Mouse (Mus musculus): ENCODE data around the gene Myo15. TPM values are rescaled to one million over a fixed set of nuclear protein-coding genes. Genes with fewer than 3 reads are reported as not detected.

The Myo15 gene
- polyA plus RNA-seq, 1 experiment from 2014 or later: 0.28 TPM

DNA sequence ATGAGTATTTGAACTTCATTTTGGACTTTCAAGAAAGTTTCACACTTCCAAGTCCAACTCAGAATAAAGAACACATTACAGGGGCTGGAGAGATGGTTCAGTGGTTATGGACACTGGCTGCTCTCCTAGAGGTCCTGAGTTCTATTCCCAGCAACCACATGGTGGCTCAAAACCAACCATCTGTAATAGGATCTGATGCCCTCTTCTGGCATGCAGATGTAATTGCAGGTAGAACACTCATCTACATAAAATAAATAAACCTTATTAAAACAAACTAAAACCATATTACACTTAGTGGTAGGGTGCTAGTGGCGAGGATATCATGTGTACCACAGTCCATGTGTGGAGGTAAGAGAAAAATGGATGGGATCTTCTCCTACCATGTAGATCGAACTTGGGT lies 43.4 kb downstream of the Myo15 start:
- 81% methylated on average over 2 of the region's 2 CpGs for WGBS
- Histone ChIP-seq H3K4me1 (peaks cover 18% of the 10 kb centered on the region), H3K9me3 (no peaks in the 10 kb centered on the region), H3K36me3 (no peaks in the 10 kb centered on the region), H3K27me3 (ENCODE audit: insufficient read depth, poor library complexity, severe bottlenecking) (peaks cover 32% of the 10 kb centered on the region), H3K27ac (no peak overlapping the region), H3K4me3 (no peak overlapping the region)
- no peak for DNase-seq (ENCODE audit: low spot score)

DNA sequence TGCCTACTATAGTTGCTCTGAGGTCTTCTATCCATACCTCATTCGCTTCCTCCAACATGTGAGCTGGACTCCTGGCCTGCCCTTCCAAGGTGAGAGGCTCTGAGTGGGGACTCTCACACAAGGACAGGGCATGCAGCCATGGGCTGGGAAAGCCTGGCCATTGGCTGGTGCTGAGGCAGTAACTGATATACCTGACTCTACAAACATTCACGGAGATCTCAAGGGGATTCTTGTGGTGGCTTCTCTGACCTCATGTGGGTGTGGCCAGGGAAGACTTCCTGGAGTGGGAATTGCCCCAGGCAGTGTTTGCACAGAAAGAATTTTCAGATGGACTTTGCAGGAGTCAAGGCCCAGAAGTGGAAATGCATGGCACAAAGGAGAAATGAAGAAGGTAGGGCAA lies 45.8 kb downstream of the Myo15 start:
- H3K36me3 ChIP-seq: no peaks in the 10 kb centered on the region
- 62% methylated on average over 2 of the region's 2 CpGs for WGBS
- DNase-seq (ENCODE audit: low spot score): no peak
- peaks cover under 1% of the 10 kb centered on the region; the same call in 1 of the 2 replicates for H3K4me1 ChIP-seq
- no peak overlapping the region for H3K4me3 ChIP-seq
- H3K27ac ChIP-seq: no peak overlapping the region
- H3K9me3 ChIP-seq: no peaks in the 10 kb centered on the region
- H3K27me3 ChIP-seq (ENCODE audit: insufficient read depth, poor library complexity, severe bottlenecking): peaks cover 11% of the 10 kb centered on the region

DNA sequence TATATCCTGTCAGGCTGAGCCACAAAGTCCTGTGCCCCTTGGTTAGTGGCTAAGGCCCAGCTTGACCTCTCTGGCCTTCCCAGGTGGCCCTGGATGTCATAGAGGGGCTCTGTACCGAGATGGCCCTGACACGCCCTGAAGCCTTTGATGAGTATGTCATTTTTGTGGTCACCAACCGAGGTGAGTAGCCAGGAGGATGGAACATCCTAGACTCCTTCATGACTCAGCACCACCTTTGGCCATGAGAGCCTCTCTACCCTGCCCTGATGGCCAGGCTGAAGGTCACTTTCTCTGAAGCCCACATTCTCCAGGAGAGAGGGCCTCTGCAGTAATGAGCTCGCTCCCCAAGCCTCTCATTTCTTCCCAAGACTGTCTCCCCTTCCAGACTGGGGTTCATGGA lies 49.2 kb downstream of the Myo15 start:
- Histone ChIP-seq H3K4me3 (no peak overlapping the region), H3K27ac (no peak overlapping the region), H3K9me3 (no peaks in the 10 kb centered on the region), H3K4me1 (no peaks in the 10 kb centered on the region), H3K36me3 (no peaks in the 10 kb centered on the region), H3K27me3 (ENCODE audit: insufficient read depth, poor library complexity, severe bottlenecking) (no peaks in the 10 kb centered on the region; the same call in 1 of the 2 replicates)
- WGBS: 77% methylated on average over 4 of the region's 4 CpGs
- DNase-seq (ENCODE audit: low spot score): no peak

DNA sequence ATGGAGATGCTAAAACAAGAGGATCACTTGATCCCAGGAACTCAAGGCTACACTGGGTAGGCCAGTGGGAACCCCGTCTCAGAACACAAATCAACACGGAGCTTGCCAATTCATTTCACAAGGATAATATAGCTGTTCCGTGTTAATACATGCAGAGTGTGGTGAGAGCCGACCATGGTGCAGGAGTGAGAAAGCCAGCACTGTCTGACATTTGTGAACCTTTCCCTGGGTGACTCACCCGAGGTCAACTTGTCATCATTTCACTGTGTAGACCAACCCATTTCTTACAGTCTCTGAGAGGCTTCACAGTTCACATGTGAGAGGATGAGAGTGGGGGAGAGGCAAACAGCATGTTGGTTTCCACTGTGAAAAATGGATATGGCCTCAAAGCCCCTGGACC lies 52.9 kb downstream of the Myo15 start:
- 72% methylated on average over 5 of the region's 5 CpGs for WGBS
- Histone ChIP-seq H3K9me3 (no peaks in the 10 kb centered on the region), H3K36me3 (no peaks in the 10 kb centered on the region), H3K4me1 (0 out of 2 replicates have a peak, but pooled peaks cover 3% of the 10 kb centered on the region), H3K27ac (no peak overlapping the region), H3K27me3 (ENCODE audit: insufficient read depth, poor library complexity, severe bottlenecking) (no peaks in the 10 kb centered on the region; the same call in 1 of the 2 replicates), H3K4me3 (no peak overlapping the region)
- DNase-seq (ENCODE audit: low spot score): peak; percentile 66

DNA sequence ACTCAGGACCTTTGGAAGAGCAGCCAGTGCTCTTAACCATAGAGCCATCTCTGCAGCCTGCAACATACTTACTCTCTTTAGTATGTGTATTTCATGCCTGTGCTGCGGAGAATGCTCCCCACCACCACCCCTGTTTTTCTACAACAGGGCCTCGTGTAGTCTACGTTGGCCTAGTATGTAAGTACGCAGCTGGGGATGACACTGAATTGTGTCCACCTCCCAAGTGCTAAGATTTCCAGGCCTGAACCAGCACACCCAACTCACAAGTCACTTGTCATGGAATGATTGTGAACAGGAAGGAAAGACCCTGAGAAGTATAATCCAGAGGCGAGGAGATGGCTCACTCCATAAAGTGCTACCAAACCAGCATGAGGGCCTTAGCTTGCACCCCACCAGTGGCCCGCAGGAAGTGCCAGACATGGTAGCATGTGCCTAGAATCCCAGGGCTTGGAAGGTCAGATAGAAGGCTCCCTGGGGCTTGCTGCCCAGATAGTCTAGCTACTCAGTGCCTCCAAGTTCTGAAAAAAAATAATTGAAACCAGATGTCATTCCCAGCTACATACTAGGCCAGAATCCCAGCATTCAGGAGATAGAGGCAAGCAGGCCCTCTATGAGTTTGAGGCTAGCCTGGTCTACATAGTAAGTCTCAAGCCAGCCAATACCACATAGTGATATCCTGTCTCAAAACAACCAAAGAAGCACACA lies 53.7 kb downstream of the Myo15 start:
- peak; percentile 63 for DNase-seq (ENCODE audit: low spot score)
- no peaks in the 10 kb centered on the region for H3K36me3 ChIP-seq
- WGBS: 81% methylated on average over 6 of the region's 6 CpGs
- H3K4me3 ChIP-seq: no peak overlapping the region
- H3K27me3 ChIP-seq (ENCODE audit: insufficient read depth, poor library complexity, severe bottlenecking): no peaks in the 10 kb centered on the region; the same call in 1 of the 2 replicates
- no peak overlapping the region for H3K27ac ChIP-seq
- no peaks in the 10 kb centered on the region for H3K9me3 ChIP-seq
- H3K4me1 ChIP-seq: 0 out of 2 replicates have a peak, but pooled peaks cover 3% of the 10 kb centered on the region

DNA sequence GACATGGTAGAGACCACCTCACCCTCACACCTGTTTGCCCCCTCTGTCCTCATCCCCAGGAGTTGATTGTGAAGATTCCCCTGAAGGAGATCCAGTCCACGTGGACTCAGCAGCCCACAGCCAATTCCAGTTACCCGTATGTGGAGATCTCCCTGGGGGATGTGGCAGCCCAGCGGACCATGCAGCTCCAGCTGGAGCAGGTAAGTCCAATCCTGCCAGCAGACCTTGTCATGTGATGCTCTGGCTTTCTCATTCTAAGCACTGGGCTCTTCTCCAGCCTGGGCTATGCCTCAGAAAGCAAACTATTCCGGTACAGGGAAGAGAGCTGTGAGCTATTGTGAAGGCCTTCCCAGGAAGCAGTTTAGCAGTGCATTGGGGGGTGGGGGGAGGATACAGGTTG lies 57.3 kb downstream of the Myo15 start:
- no peak for DNase-seq (ENCODE audit: low spot score)
- Histone ChIP-seq H3K4me1 (0 out of 2 replicates have a peak, but pooled peaks cover 3% of the 10 kb centered on the region), H3K27ac (no peak overlapping the region), H3K27me3 (ENCODE audit: insufficient read depth, poor library complexity, severe bottlenecking) (no peaks in the 10 kb centered on the region), H3K9me3 (no peaks in the 10 kb centered on the region), H3K4me3 (no peak overlapping the region), H3K36me3 (no peaks in the 10 kb centered on the region)
- 77% methylated on average over 4 of the region's 4 CpGs for WGBS

DNA sequence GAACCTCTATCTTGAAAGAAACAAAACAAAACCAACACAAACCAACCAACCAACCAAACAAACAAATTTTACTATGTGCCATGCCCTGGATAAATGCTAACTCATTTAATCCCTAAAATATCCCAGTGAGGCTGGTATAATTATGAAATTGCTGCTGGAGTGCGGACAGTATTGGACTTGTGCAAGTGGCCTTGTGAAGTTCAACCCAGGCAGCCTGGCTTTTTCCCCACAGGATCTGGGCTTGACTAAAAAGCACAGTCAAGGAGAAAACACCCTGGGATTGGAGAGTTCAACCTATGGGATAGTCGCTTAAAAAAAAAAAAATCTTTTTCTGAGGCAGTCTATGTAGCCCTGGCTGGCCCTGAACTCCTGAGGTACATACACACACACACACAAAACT lies 66.5 kb downstream of the Myo15 start:
- peak overlapping the region; percentile 98; the same call in 1 of the 2 replicates for H3K4me3 ChIP-seq
- 89% methylated on average over 2 of the region's 2 CpGs for WGBS
- H3K27ac ChIP-seq: peak overlapping the region; percentile 97

DNA sequence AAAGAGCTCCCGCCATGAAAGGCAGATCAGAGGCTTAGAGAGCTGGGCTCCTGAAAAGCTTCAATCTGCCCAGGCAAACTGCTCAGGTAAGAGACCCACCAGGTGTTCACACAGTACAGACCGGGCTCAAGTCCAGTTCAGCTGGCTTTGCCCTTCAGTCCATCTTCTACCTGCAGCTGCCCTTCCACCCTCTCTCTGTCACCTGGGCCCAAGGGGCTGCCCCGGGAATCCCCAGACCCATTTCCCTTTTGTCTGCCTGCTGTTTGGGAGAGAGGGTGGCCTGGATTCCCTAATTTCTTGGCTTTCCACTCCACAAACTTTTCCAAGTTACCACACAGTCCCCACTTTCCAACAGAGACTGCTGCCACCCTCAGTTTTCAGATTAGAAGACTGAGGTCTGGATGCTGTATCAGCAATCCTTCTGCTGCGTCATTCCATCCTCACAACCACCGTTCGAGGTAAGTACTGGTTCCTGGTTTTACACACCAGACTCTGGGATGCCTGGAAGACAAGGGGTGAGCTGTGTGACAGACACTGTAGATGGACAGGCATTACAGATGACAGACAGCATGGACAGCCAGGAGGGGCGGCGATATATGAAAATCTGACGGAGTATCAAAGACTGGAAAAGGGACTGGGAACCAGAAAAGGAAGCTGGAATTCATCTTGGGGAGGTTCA lies 67.2 kb downstream of the Myo15 start, which contains the start of gene Alkbh5:
Alkbh5 (plus strand) TSS at position 202 of the 679 bp plus-strand sequence.
- DNase-seq (ENCODE audit: low spot score): no peak
- H3K27ac ChIP-seq: peak within 1 kb of the TSS; percentile 97
- no peaks in the 10 kb centered on the region for H3K27me3 ChIP-seq (ENCODE audit: insufficient read depth, poor library complexity, severe bottlenecking)
- peak within 1 kb of the TSS; percentile 98 for H3K4me3 ChIP-seq
- H3K36me3 ChIP-seq: peaks cover 9% of the 10 kb centered on the region; the same call in 1 of the 2 replicates
- H3K4me1 ChIP-seq: peaks cover 24% of the 10 kb centered on the region
- H3K9me3 ChIP-seq: no peaks in the 10 kb centered on the region
- whole genome bisulfite sequencing: 25% methylated on average over 9 of the region's 9 CpGs

More for the DNA sequence above, 66.5 kb downstream of the Myo15 start:
- no peak for DNase-seq (ENCODE audit: low spot score)
- Histone ChIP-seq H3K36me3 (peaks cover 6% of the 10 kb centered on the region; the same call in 1 of the 2 replicates), H3K27me3 (ENCODE audit: insufficient read depth, poor library complexity, severe bottlenecking) (no peaks in the 10 kb centered on the region), H3K4me1 (peaks cover 19% of the 10 kb centered on the region), H3K9me3 (no peaks in the 10 kb centered on the region)

DNA sequence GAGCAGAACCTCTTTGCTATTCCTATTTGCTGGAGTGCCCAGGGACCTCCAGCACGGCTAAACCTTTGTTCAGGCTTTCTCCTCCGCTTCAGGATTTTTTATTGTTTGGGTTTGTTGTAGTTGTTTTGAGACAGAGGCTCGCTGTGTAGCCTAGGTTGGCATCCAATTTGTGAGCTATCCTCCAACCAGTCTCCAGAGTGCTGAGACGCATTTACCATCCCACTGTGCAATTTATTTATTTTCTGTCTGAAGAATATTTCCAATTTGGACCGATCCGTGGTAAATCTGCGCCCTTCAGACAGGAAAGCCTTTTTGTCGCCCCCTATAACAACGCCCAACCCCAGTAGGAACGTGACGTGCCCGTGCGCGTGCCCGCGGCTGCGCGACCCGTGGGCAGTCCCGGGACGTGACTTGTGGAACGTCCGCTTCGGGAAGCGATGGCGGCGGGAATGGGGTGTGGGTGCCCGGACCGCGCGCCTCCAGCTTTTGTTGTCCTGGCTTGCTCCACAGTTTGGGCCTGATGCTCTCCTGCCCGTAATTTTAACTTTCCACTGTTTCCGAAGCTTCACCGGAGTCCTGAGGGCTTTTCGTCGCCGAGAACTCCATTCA lies 67.8 kb downstream of the Myo15 start:
- H3K9me3 ChIP-seq: no peaks in the 10 kb centered on the region
- no peaks in the 10 kb centered on the region for H3K27me3 ChIP-seq (ENCODE audit: insufficient read depth, poor library complexity, severe bottlenecking)
- peaks cover 12% of the 10 kb centered on the region for H3K36me3 ChIP-seq
- WGBS: under 1% methylated on average over 37 of the region's 37 CpGs
- peaks cover 24% of the 10 kb centered on the region for H3K4me1 ChIP-seq
- peak overlapping the region; percentile 97 for H3K27ac ChIP-seq
- peak; percentile 96 for DNase-seq (ENCODE audit: low spot score)
- peak overlapping the region; percentile 98 for H3K4me3 ChIP-seq

DNA sequence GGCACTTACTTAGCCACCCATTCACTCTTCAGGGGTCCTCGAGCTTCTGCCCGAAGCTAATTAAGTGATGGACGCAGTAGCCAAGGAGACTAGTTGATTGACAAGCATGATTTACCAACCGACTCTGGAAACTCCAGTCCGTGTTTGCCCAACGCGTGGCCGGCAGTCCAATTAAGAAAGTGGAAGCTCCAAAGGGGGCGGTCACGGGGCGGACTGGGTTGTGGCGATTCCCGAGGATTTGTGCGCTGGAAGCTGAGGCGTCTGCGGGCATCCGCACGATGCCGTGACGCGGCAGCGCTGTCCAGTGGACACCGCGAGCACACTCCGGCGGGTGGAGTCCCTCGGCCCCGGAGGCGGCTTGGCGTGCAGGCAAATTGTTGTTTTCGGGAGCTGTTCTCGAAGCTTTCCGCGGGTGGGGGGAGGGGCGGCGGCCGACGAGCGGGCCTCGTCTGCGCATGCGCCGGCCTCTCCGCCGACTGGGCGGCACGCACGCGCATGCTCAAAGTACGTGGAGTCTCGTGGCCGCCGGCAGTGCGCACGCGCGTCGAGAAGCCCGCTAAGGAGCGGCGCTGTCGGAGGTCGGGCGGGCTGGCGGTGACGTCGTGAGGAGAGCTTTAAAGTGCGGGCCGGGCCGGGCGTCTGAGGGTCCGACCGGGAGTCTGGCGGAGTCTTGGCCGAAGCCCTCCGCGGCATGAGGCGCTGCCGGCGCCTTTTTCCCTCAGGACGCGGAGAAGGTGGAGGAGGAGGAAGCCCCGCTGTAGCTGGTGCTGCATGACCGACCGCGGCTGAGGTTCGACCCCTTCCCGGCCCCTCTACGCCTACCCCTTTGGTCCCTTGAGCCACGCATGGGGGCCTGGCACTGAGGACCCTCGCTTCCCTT lies 68.6 kb downstream of the Myo15 start:
- WGBS: under 1% methylated on average over 90 of the region's 91 CpGs
- Histone ChIP-seq H3K4me3 (peak overlapping the region; percentile 98), H3K27me3 (ENCODE audit: insufficient read depth, poor library complexity, severe bottlenecking) (no peaks in the 10 kb centered on the region), H3K36me3 (peaks cover 20% of the 10 kb centered on the region), H3K9me3 (no peaks in the 10 kb centered on the region), H3K4me1 (peaks cover 24% of the 10 kb centered on the region), H3K27ac (peak overlapping the region; percentile 97)
- peak; percentile 98 for DNase-seq (ENCODE audit: low spot score)

DNA sequence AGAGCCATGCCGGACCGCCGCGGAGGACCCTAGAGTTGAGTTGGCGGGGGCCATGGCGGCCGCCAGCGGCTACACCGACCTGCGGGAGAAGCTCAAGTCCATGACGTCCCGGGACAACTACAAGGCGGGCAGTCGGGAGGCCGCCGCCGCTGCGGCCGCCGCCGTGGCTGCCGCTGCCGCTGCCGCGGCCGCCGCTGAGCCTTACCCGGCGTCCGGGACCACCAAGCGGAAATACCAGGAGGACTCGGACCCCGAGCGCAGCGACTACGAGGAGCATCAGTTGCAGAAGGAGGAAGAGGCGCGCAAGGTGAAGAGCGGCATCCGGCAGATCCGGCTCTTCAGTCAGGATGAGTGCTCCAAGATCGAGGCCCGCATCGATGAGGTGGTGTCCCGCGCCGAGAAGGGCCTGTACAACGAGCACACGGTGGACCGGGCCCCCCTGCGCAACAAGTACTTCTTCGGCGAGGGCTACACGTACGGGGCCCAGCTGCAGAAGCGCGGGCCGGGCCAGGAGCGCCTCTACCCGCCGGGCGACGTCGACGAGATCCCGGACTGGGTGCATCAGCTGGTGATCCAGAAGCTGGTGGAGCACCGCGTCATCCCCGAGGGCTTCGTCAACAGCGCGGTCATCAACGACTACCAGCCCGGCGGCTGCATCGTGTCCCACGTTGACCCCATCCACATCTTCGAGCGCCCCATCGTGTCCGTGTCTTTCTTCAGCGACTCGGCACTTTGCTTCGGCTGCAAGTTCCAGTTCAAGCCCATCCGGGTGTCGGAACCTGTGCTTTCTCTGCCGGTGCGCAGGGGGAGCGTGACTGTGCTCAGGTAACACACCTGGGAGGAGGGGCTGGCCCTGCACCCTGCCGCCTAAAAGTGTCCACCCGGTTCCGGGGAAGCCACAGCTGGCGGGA lies 69.5 kb downstream of the Myo15 start:
- under 1% methylated on average over 93 of the region's 93 CpGs for WGBS
- Histone ChIP-seq H3K4me3 (peak overlapping the region; percentile 98), H3K9me3 (no peaks in the 10 kb centered on the region), H3K27me3 (ENCODE audit: insufficient read depth, poor library complexity, severe bottlenecking) (no peaks in the 10 kb centered on the region), H3K36me3 (peaks cover 25% of the 10 kb centered on the region), H3K4me1 (peaks cover 30% of the 10 kb centered on the region), H3K27ac (peak overlapping the region; percentile 97)
- DNase-seq (ENCODE audit: low spot score): peak; percentile 88

All from heart, embryonic 10.5 days (tissue).